Mouse (Mus musculus): Measurements from ENCODE around the gene Cdh4. TPM values are rescaled to one million over a fixed set of nuclear protein-coding genes. Genes with fewer than 3 reads are reported as not detected.

Gene Cdh4
- polyA plus RNA-seq, 1 experiment from 2014 or later: 8.8 TPM

DNA sequence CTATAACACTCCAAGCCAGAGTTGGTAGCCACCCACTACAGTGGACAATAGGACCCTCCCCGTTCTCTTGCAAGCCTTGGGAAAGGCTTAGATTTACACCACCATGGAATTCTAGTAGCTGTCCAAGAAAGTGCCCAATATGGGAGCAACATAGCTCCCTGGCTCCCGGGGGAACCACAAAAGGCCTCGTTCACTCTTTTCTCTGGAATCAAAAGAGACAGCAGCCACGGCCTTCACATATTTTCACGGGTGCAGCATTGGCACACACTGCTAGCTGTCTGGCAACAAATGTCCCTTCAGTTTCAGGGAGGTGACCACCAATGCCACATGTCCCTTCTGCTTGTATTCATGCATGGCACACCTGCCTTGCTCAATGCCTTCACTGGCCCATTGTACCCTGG, 38.6 kb downstream of the Cdh4 start:
- no peak overlapping the region for H3K4me2 ChIP-seq
- no peak overlapping the region for H3K27ac ChIP-seq
- 69% methylated on average over 5 of the region's 5 CpGs for WGBS
- no peak overlapping the region for H3K4me3 ChIP-seq
- no peaks in the 10 kb centered on the region for H3K4me1 ChIP-seq
- H3K9me3 ChIP-seq: no peaks in the 10 kb centered on the region
- no peaks in the 10 kb centered on the region for H3K27me3 ChIP-seq
- no peak for ATAC-seq (ENCODE audit: insufficient number of reproducible peaks, low FRiP score, low TSS enrichment, low read depth)
- no peak overlapping the region for H3K9ac ChIP-seq
- H3K36me3 ChIP-seq: no peaks in the 10 kb centered on the region

DNA sequence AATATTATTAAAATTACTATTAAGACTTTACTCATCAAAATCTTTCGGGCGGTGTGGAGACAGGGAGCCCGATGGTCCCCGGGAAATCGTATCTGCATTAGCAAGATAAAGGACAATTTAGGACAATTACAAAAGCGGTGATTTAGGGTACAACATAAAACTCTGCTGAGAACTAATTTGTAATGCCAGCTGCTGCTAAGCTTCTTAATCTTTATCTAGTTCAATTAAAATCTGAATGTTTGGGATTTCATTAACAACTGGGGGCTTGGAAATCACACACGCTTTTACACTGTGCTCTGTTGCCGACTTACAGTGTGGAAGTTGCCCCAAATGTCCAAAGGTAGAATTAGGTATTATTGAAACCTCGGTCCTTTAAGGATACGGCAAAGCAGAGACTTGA, 39.1 kb downstream of the Cdh4 start:
- Histone ChIP-seq H3K4me1 (no peaks in the 10 kb centered on the region), H3K9me3 (no peaks in the 10 kb centered on the region), H3K4me3 (no peak overlapping the region), H3K36me3 (no peaks in the 10 kb centered on the region), H3K27ac (no peak overlapping the region), H3K9ac (no peak overlapping the region), H3K4me2 (no peak overlapping the region), H3K27me3 (no peaks in the 10 kb centered on the region)
- no peak for ATAC-seq (ENCODE audit: insufficient number of reproducible peaks, low FRiP score, low TSS enrichment, low read depth)
- WGBS: 85% methylated on average over 10 of the region's 10 CpGs

DNA sequence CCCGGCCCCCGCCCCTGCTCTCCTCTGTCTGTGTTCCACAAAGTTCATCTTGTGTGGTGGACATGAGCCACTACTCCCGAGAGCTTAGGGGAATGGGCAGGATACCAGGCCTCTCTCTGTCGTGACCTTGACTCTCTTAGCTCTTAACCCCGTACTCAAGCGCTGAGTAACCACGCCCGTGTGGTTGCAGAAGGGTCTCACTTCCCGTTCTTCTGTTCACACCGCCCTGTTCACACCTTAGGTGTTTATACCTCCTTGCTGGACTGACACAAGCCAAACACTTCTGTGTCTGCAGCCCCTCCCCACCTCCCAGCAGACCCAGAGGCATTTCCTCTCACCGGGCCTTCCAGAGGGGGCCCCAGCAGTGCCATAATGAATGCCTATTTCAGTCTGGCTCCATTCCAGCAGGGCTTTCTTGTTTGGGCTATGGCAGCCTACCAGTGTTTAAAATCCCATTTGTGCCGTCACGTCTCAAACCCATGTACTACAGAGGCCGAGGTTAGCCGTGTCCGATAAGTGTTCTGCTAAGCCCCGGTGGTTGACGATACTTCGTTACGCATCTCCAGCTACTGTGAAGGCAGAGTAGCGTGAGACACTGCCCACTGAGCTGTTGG, 46.4 kb downstream of the Cdh4 start:
- 0 out of 2 replicates have a peak, but pooled peaks cover 4% of the 10 kb centered on the region for H3K4me1 ChIP-seq
- H3K9ac ChIP-seq: no peak overlapping the region
- WGBS: 52% methylated on average over 21 of the region's 21 CpGs
- H3K4me2 ChIP-seq: no peak overlapping the region
- no peaks in the 10 kb centered on the region for H3K9me3 ChIP-seq
- H3K4me3 ChIP-seq: no peak overlapping the region
- ATAC-seq (ENCODE audit: insufficient number of reproducible peaks, low FRiP score, low TSS enrichment, low read depth): no peak
- H3K27ac ChIP-seq: no peak overlapping the region
- H3K27me3 ChIP-seq: no peaks in the 10 kb centered on the region
- H3K36me3 ChIP-seq: no peaks in the 10 kb centered on the region

DNA sequence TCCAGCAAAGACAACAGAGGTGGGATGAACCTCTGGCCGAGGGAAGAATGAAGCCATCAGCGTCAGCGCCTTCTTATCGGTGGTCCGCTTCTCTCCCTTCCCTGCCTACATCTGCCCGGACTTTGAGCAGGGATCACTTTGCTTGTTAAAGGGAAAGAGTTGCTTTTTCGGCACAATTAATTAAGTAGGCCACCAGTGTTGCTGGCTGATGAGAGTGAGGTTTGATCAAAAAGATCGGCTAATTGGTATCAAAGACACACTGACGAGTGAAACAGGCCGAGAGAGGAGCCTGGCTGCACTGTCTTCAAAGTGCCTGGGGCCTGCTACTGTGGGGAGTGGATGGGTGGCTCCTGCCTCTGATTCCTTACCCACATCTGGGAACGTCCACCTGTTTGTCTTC, 49.7 kb downstream of the Cdh4 start:
- H3K9ac ChIP-seq: no peak overlapping the region
- no peak overlapping the region for H3K27ac ChIP-seq
- H3K4me3 ChIP-seq: no peak overlapping the region
- no peaks in the 10 kb centered on the region for H3K9me3 ChIP-seq
- ATAC-seq (ENCODE audit: insufficient number of reproducible peaks, low FRiP score, low TSS enrichment, low read depth): no peak
- no peak overlapping the region for H3K4me2 ChIP-seq
- 65% methylated on average over 11 of the region's 11 CpGs for WGBS
- no peaks in the 10 kb centered on the region for H3K36me3 ChIP-seq
- H3K4me1 ChIP-seq: 0 out of 2 replicates have a peak, but pooled peaks cover 4% of the 10 kb centered on the region
- no peaks in the 10 kb centered on the region for H3K27me3 ChIP-seq

GRCm38 (mm10) chr2:179494276-179494675, 52.0 kb downstream of the Cdh4 start:
- WGBS: 88% methylated on average over 1 of the region's 1 CpGs

DNA sequence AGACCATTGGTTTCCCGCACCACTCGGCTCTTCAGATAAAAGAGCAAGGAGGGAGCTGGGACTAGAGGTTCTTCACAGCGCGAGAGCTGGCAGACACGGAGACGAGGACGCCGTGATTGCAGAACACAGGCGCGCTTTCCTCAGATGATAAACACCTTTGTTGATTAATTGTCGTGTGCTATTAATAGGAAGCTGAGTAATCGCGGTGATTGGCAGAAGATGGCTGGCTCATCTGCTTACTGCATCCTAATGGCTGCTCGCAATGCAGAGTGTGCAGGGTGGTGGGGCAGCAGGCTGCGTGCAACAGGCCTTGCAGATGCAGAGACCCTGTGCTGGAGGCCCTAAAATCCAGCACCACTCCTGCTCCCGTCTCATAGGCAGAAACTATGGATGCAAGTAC, 68.2 kb downstream of the Cdh4 start:
- H3K27ac ChIP-seq: no peak overlapping the region
- no peaks in the 10 kb centered on the region for H3K36me3 ChIP-seq
- H3K27me3 ChIP-seq: no peaks in the 10 kb centered on the region
- H3K4me3 ChIP-seq: no peak overlapping the region
- 86% methylated on average over 16 of the region's 16 CpGs for WGBS
- H3K4me1 ChIP-seq: peaks cover 3% of the 10 kb centered on the region; the same call in 1 of the 2 replicates
- ATAC-seq (ENCODE audit: insufficient number of reproducible peaks, low FRiP score, low TSS enrichment, low read depth): no peak
- no peak overlapping the region for H3K4me2 ChIP-seq
- no peak overlapping the region for H3K9ac ChIP-seq
- H3K9me3 ChIP-seq: no peaks in the 10 kb centered on the region

More at GRCm38 (mm10) chr2:179494276-179494675, 52.0 kb downstream of the Cdh4 start:
- no peak overlapping the region for H3K27ac ChIP-seq
- H3K36me3 ChIP-seq: no peaks in the 10 kb centered on the region
- no peak overlapping the region for H3K4me3 ChIP-seq
- H3K4me1 ChIP-seq: no peaks in the 10 kb centered on the region
- H3K9me3 ChIP-seq: no peaks in the 10 kb centered on the region
- no peak overlapping the region for H3K9ac ChIP-seq
- no peaks in the 10 kb centered on the region for H3K27me3 ChIP-seq
- ATAC-seq (ENCODE audit: insufficient number of reproducible peaks, low FRiP score, low TSS enrichment, low read depth): no peak
- H3K4me2 ChIP-seq: no peak overlapping the region

DNA sequence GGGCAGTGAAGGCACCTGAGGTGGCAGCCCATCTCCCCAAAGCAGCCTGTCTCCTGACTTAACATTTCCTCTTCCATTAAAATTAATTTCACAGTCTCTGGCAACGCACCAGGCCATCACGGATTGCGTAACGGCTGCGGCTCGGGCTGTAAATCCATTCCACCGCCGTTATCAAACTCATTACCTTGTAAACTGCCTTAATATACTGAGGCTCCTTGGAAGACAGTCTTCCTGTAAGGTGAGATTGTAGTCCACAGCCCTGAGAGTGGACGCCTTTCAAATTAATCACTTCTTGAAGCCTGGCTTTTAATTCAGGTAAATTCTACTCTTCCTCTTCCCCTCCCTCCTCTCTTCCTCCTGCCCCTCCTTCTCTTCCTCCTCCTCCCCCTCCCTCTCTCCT, 74.3 kb downstream of the Cdh4 start:
- WGBS: 46% methylated on average over 9 of the region's 9 CpGs
- no peak overlapping the region for H3K4me2 ChIP-seq
- H3K9ac ChIP-seq: no peak overlapping the region
- no peak overlapping the region for H3K4me3 ChIP-seq
- H3K36me3 ChIP-seq: no peaks in the 10 kb centered on the region
- no peaks in the 10 kb centered on the region; the same call in 1 of the 2 replicates for H3K27me3 ChIP-seq
- no peak overlapping the region for H3K27ac ChIP-seq
- peaks cover 20% of the 10 kb centered on the region for H3K4me1 ChIP-seq
- ATAC-seq (ENCODE audit: insufficient number of reproducible peaks, low FRiP score, low TSS enrichment, low read depth): no peak
- no peaks in the 10 kb centered on the region for H3K9me3 ChIP-seq

DNA sequence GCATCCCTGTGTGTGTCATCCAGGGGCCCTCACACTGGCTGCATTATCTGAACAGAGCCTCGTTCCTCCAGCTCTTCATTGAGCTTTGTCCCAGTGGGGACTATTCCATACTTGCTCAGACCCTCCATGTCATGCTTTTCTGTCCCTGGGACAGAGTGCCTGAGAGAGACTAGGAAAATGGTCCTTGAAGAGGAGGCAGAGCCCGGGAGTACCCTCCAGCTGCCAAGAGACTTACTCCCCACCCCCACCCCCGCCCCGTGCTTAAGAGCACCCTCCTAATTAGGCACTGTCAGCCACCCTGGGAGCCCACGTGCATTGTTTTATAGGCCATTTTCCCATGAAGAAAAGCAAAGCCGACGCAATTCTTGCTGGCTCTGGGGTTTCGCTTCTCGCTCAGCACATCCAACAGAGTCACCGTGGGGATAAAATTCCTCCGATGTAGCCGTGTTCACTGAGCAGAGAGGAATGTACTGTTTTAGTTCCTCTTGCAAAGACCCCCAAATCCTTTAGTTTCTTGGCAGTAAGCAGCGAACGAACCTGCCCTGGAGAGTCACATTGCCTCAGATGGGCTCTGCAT, 76.3 kb downstream of the Cdh4 start:
- Histone ChIP-seq H3K4me1 (peaks cover 37% of the 10 kb centered on the region), H3K9ac (no peak overlapping the region), H3K4me3 (no peak overlapping the region), H3K9me3 (no peaks in the 10 kb centered on the region), H3K36me3 (no peaks in the 10 kb centered on the region), H3K4me2 (0 out of 2 replicates have a peak overlapping the region, but pooled peaks have one; percentile 2), H3K27me3 (no peaks in the 10 kb centered on the region; the same call in none of the 2 replicates), H3K27ac (no peak overlapping the region)
- no peak for ATAC-seq (ENCODE audit: insufficient number of reproducible peaks, low FRiP score, low TSS enrichment, low read depth)
- WGBS: 24% methylated on average over 14 of the region's 14 CpGs

DNA sequence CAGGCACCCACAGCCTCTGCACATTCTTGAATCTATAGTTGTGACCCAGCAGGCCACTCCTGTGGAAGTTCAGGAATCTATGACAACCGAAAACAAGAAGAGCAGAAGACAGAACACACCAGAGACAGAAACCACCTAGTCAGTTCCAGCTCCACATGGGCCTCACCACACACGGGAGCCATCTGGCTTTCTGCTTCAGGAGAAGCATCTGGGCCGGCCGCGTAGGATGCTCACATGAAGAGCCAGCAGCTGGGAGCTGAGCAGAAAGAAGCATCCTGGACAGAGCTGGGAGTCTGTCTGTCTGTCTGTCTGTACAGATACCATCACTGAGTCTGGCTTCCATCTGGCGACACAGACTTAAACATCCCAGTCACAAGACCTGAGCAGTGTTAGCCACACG, 76.9 kb downstream of the Cdh4 start:
- H3K9ac ChIP-seq: no peak overlapping the region
- no peaks in the 10 kb centered on the region for H3K9me3 ChIP-seq
- ATAC-seq (ENCODE audit: insufficient number of reproducible peaks, low FRiP score, low TSS enrichment, low read depth): no peak
- H3K27ac ChIP-seq: no peak overlapping the region
- 62% methylated on average over 7 of the region's 7 CpGs for WGBS
- no peaks in the 10 kb centered on the region; the same call in none of the 2 replicates for H3K27me3 ChIP-seq
- peaks cover 41% of the 10 kb centered on the region for H3K4me1 ChIP-seq
- no peak overlapping the region for H3K4me3 ChIP-seq
- no peaks in the 10 kb centered on the region for H3K36me3 ChIP-seq
- no peak overlapping the region for H3K4me2 ChIP-seq

DNA sequence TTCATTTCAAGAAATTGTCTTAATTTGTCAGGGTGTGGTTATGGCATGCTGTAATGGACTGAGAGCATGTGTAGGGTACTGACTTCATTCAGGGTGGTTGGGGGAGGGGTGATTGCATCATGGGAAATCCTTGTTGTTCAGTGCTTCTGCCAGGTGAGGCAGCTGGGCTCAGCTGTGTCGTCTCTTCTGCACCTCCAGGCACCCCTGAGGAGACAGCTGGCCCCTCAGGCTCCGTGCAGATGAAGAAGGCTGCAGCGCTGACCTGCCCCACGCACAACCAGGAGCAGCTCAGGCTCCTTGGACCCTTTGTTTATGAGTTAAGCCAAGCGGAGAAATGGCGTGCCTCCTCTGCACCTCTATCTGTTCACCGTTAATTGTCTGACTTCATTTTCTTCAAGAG, 77.7 kb downstream of the Cdh4 start:
- no peak for ATAC-seq (ENCODE audit: insufficient number of reproducible peaks, low FRiP score, low TSS enrichment, low read depth)
- H3K4me3 ChIP-seq: no peak overlapping the region
- H3K4me2 ChIP-seq: no peak overlapping the region
- H3K9ac ChIP-seq: no peak overlapping the region
- peaks cover 2% of the 10 kb centered on the region for H3K27me3 ChIP-seq
- H3K9me3 ChIP-seq: no peaks in the 10 kb centered on the region
- no peaks in the 10 kb centered on the region for H3K36me3 ChIP-seq
- H3K4me1 ChIP-seq: peaks cover 44% of the 10 kb centered on the region
- 58% methylated on average over 7 of the region's 7 CpGs for WGBS
- H3K27ac ChIP-seq: no peak overlapping the region

GRCm38 (mm10) chr2:179520941-179521340, 78.7 kb downstream of the Cdh4 start:
- H3K4me1 ChIP-seq: peaks cover 41% of the 10 kb centered on the region
- 79% methylated on average over 6 of the region's 6 CpGs for WGBS
- no peaks in the 10 kb centered on the region for H3K9me3 ChIP-seq
- no peak overlapping the region for H3K9ac ChIP-seq
- no peaks in the 10 kb centered on the region for H3K36me3 ChIP-seq
- peaks cover 4% of the 10 kb centered on the region for H3K27me3 ChIP-seq
- no peak overlapping the region for H3K4me2 ChIP-seq
- H3K27ac ChIP-seq: no peak overlapping the region
- ATAC-seq (ENCODE audit: insufficient number of reproducible peaks, low FRiP score, low TSS enrichment, low read depth): no peak
- H3K4me3 ChIP-seq: no peak overlapping the region

GRCm38 (mm10) chr2:179521444-179521843, 79.2 kb downstream of the Cdh4 start:
- Histone ChIP-seq H3K36me3 (no peaks in the 10 kb centered on the region), H3K27me3 (peaks cover 4% of the 10 kb centered on the region), H3K4me2 (no peak overlapping the region), H3K9me3 (no peaks in the 10 kb centered on the region), H3K9ac (no peak overlapping the region), H3K27ac (no peak overlapping the region), H3K4me1 (peaks cover 41% of the 10 kb centered on the region), H3K4me3 (no peak overlapping the region)
- WGBS: 49% methylated on average over 5 of the region's 5 CpGs
- no peak for ATAC-seq (ENCODE audit: insufficient number of reproducible peaks, low FRiP score, low TSS enrichment, low read depth)
